Comparison of ENCODE assay signal across 25 mouse cellular contexts in the genomic region with DNA sequence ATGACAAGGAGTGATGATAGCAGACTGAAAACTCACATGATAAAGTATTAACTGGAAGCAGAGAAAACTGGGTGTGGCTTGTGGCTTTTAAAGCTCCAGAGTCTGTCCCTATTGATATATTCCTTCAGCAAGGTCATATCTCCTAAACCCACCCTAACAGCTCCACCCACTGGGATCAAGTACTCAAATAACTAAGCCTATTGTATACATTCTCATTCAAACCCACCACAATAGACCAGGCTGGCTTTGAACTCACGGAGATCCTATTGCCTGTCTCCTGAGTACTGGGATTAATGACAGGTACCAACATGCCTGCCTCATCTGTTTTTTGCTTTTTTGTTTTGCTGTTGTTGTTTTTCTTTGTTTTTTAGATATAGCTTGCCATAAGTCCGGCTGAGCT.
"Had no signal": no experiment of that assay in that cellular context is flagged by ENCODE, and none has a peak within 500 bp of the region (broad histone marks: within the 10 kb centered on the region; RNA-seq: fewer than 3 reads in every experiment).

No protein-coding gene starts in this region.

- ATAC-seq: hindbrain, postnatal 0 days; intestine, embryonic 16.5 days; liver, embryonic 12.5 days had no signal

- H3K9ac ChIP-seq: heart, embryonic 13.5 days; heart, embryonic 15.5 days; hindbrain, embryonic 13.5 days; hindbrain, embryonic 15.5 days; kidney, embryonic 15.5 days; limb, embryonic 13.5 days; limb, embryonic 15.5 days; liver, embryonic 12.5 days had no signal

- H3K9me3 ChIP-seq: heart, embryonic 13.5 days; heart, embryonic 15.5 days; hindbrain, embryonic 13.5 days; hindbrain, embryonic 15.5 days; kidney, embryonic 15.5 days; limb, embryonic 13.5 days; limb, embryonic 15.5 days; liver, embryonic 12.5 days had no signal

- H3K36me3 ChIP-seq: heart, embryonic 13.5 days; heart, embryonic 15.5 days; hindbrain, embryonic 13.5 days; hindbrain, embryonic 15.5 days; kidney, embryonic 15.5 days; limb, embryonic 13.5 days; limb, embryonic 15.5 days; liver, embryonic 12.5 days had no signal

- H3K27ac ChIP-seq: heart, adult 2 months; heart, embryonic 13.5 days; heart, embryonic 15.5 days; hindbrain, embryonic 13.5 days; hindbrain, embryonic 15.5 days; hindbrain, postnatal 0 days; kidney, embryonic 15.5 days; kidney, postnatal 0 days; limb, embryonic 13.5 days; limb, embryonic 15.5 days; liver, embryonic 12.5 days had no signal

- H3K4me3 ChIP-seq: heart, adult 2 months; heart, embryonic 13.5 days; heart, embryonic 15.5 days; hindbrain, embryonic 13.5 days; hindbrain, embryonic 15.5 days; kidney, embryonic 15.5 days; limb, embryonic 13.5 days; limb, embryonic 15.5 days; liver, embryonic 12.5 days had no signal

- H3K4me1 ChIP-seq: heart, embryonic 15.5 days; hindbrain, embryonic 13.5 days; hindbrain, embryonic 15.5 days; kidney, embryonic 15.5 days; limb, embryonic 15.5 days; liver, embryonic 12.5 days had no signal

- DNase-seq: gastrocnemius, postnatal 14 days; gastrocnemius, postnatal 36 days; heart, adult 11 months; heart, adult 2 months; heart, postnatal 14 days; heart, postnatal 36 days; kidney, adult 11 months; kidney, adult 2 months; kidney, adult 9 months; kidney, postnatal 14 days; kidney, postnatal 36 days; layer of hippocampus, adult 9-11 months; layer of hippocampus, postnatal 36 days; left cerebral cortex, postnatal 4 days had no signal
